Mouse (Mus musculus): ENCODE measurements at regions not wholly inside any gene's neighbourhood (a gene's known extent, or its start where the extent isn't known, plus 50 kb on each side); places are given as distances from the start of the nearest gene placed in this dataset.

- TF ChIP-seq CTCF (conservative IDR thresholded peaks at IDR 0.05; ENCODE audit: insufficient read depth, insufficient read length, low read depth, low read length), result no peak
- TF ChIP-seq POLR2A (IDR thresholded peaks at IDR 0.05; ENCODE audit: low read depth, low read length), result no peak
These were observed 186.4 kb upstream of the Meis1 start for GRCm38 (mm10) chr11:19205174-19205573.

All from kidney, adult 2 months (tissue).